ENCODE assay signal across 16 mouse cellular contexts in the genomic region with DNA sequence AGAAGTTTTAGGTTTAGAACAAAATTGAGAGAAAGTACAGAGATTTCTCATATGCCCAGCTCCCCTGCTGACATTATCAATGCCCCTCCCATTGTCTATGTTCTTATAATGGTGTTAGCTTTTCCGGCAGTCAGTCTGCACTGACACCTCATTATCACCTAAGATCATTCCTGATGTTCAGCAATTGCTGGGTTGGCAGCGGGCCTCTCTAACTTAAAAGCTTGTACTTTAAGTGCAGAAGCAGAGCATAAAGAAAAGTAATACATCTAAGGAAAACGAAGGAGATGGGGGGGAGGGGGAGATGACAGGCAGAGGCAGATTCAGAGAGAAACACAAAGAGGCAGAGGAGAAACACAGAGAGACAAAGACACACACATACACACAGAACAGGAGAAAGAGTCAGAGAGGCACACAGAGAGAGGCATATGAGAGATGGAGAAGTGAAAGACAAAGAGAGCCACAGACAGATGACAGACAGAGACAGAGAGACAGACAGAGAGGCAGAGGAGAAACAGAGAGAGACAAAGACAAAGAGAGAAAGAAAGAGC. TPM values are rescaled to one million over a fixed set of nuclear protein-coding genes. Genes with fewer than 3 reads are reported as not detected.
DNase-seq lines count a peak whose midpoint lies in the region; ATAC-seq lines count a peak whose summit lies in the region.
"Had no signal": no experiment of that assay in that cellular context is flagged by ENCODE, and none has a peak within 500 bp of the region (broad histone marks: within the 10 kb centered on the region; RNA-seq: fewer than 3 reads in every experiment).

No protein-coding gene starts in this region.

- no peaks in the 10 kb centered on the region for H3K27me3 ChIP-seq in hindbrain, embryonic 12.5 days
- H3K27me3 ChIP-seq in hindbrain, embryonic 13.5 days: no peaks in the 10 kb centered on the region
- H3K27me3 ChIP-seq in neural tube, embryonic 13.5 days: no peaks in the 10 kb centered on the region
- H3K27me3 ChIP-seq in neural tube, embryonic 15.5 days (replicated peaks): no peaks in the 10 kb centered on the region
- no peaks in the 10 kb centered on the region for H3K27me3 ChIP-seq in midbrain, embryonic 13.5 days
- H3K27me3 ChIP-seq: embryonic facial prominence, embryonic 13.5 days; heart, embryonic 12.5 days; limb, embryonic 15.5 days had no signal

- no peak overlapping the region for H3K4me3 ChIP-seq in hindbrain, embryonic 12.5 days
- H3K4me3 ChIP-seq in hindbrain, embryonic 13.5 days: no peak overlapping the region
- H3K4me3 ChIP-seq in neural tube, embryonic 13.5 days: no peak overlapping the region
- H3K4me3 ChIP-seq in neural tube, embryonic 15.5 days (replicated peaks): no peak overlapping the region
- no peak overlapping the region for H3K4me3 ChIP-seq in midbrain, embryonic 13.5 days (replicated peaks)
- H3K4me3 ChIP-seq: embryonic facial prominence, embryonic 13.5 days; heart, embryonic 12.5 days; limb, embryonic 15.5 days; megakaryocyte, embryonic 14.5 days had no signal

- H3K4me2 ChIP-seq in hindbrain, embryonic 12.5 days (replicated peaks): no peak overlapping the region
- H3K4me2 ChIP-seq in hindbrain, embryonic 13.5 days: no peak overlapping the region
- no peak overlapping the region for H3K4me2 ChIP-seq in neural tube, embryonic 13.5 days
- no peak overlapping the region for H3K4me2 ChIP-seq in neural tube, embryonic 15.5 days
- H3K4me2 ChIP-seq in midbrain, embryonic 13.5 days (replicated peaks): no peak overlapping the region
- H3K4me2 ChIP-seq: embryonic facial prominence, embryonic 13.5 days; heart, embryonic 12.5 days; limb, embryonic 15.5 days had no signal

- DNase-seq in spleen, adult 18-20 months: no peak
- DNase-seq in left cerebral cortex, postnatal 4 days: no peak
- DNase-seq: cerebellum, adult 8-10 months; kidney, adult 9 months; right cerebral cortex, postnatal 25 days; thymus, postnatal 14 days had no signal

- no peak for ATAC-seq in hindbrain, embryonic 12.5 days (ENCODE audit: low FRiP score)
- no peak for ATAC-seq in hindbrain, embryonic 13.5 days (ENCODE audit: low FRiP score)
- no peak for ATAC-seq in neural tube, embryonic 13.5 days (ENCODE audit: low read depth)
- no peak for ATAC-seq in neural tube, embryonic 15.5 days (ENCODE audit: low FRiP score)
- peak; percentile 56; the same call in 1 of the 2 replicates for ATAC-seq in midbrain, embryonic 13.5 days
- ATAC-seq: inflammation-experienced regulatory T-cells, adult 6 months had no signal

- intact Hi-C loops in left cerebral cortex, postnatal 4 days (cut with DNase I): no loop called here

- H3K4me1 ChIP-seq in hindbrain, embryonic 12.5 days: no peaks in the 10 kb centered on the region
- H3K4me1 ChIP-seq in hindbrain, embryonic 13.5 days (replicated peaks): no peaks in the 10 kb centered on the region; the same call in 1 of the 2 replicates
- H3K4me1 ChIP-seq in neural tube, embryonic 13.5 days (replicated peaks): peaks cover 4% of the 10 kb centered on the region; the same call in 1 of the 2 replicates
- H3K4me1 ChIP-seq in neural tube, embryonic 15.5 days: no peaks in the 10 kb centered on the region
- H3K4me1 ChIP-seq in midbrain, embryonic 13.5 days (replicated peaks): peaks cover 14% of the 10 kb centered on the region
- H3K4me1 ChIP-seq: embryonic facial prominence, embryonic 13.5 days; heart, embryonic 12.5 days; limb, embryonic 15.5 days had no signal

- H3K9me3 ChIP-seq in hindbrain, embryonic 12.5 days (replicated peaks): no peaks in the 10 kb centered on the region
- H3K9me3 ChIP-seq in hindbrain, embryonic 13.5 days: no peaks in the 10 kb centered on the region
- no peaks in the 10 kb centered on the region for H3K9me3 ChIP-seq in neural tube, embryonic 13.5 days
- H3K9me3 ChIP-seq in neural tube, embryonic 15.5 days (replicated peaks): no peaks in the 10 kb centered on the region
- H3K9me3 ChIP-seq in midbrain, embryonic 13.5 days: no peaks in the 10 kb centered on the region
- H3K9me3 ChIP-seq: embryonic facial prominence, embryonic 13.5 days; heart, embryonic 12.5 days; limb, embryonic 15.5 days; megakaryocyte, embryonic 14.5 days had no signal

- 0 out of 2 replicates have a peak overlapping the region, but pooled peaks have one; percentile 3 for H3K9ac ChIP-seq in hindbrain, embryonic 12.5 days
- H3K9ac ChIP-seq in hindbrain, embryonic 13.5 days: no peak overlapping the region
- no peak overlapping the region for H3K9ac ChIP-seq in neural tube, embryonic 13.5 days
- H3K9ac ChIP-seq in neural tube, embryonic 15.5 days (replicated peaks): no peak overlapping the region
- peak overlapping the region; percentile 42; the same call in 1 of the 2 replicates for H3K9ac ChIP-seq in midbrain, embryonic 13.5 days (replicated peaks)
- H3K9ac ChIP-seq: embryonic facial prominence, embryonic 13.5 days; heart, embryonic 12.5 days; limb, embryonic 15.5 days had no signal

- H3K36me3 ChIP-seq in hindbrain, embryonic 12.5 days: no peaks in the 10 kb centered on the region
- H3K36me3 ChIP-seq in hindbrain, embryonic 13.5 days: no peaks in the 10 kb centered on the region
- H3K36me3 ChIP-seq in neural tube, embryonic 13.5 days: no peaks in the 10 kb centered on the region
- H3K36me3 ChIP-seq in neural tube, embryonic 15.5 days: no peaks in the 10 kb centered on the region
- no peaks in the 10 kb centered on the region for H3K36me3 ChIP-seq in midbrain, embryonic 13.5 days
- H3K36me3 ChIP-seq: embryonic facial prominence, embryonic 13.5 days; heart, embryonic 12.5 days; limb, embryonic 15.5 days had no signal

- no peak overlapping the region for H3K27ac ChIP-seq in hindbrain, embryonic 12.5 days
- no peak overlapping the region for H3K27ac ChIP-seq in hindbrain, embryonic 13.5 days
- H3K27ac ChIP-seq in neural tube, embryonic 13.5 days (replicated peaks): peak overlapping the region; percentile 23; the same call in 1 of the 2 replicates
- no peak overlapping the region for H3K27ac ChIP-seq in neural tube, embryonic 15.5 days (replicated peaks)
- peak overlapping the region; percentile 52; the same call in 1 of the 2 replicates for H3K27ac ChIP-seq in midbrain, embryonic 13.5 days
- H3K27ac ChIP-seq: embryonic facial prominence, embryonic 13.5 days; limb, embryonic 15.5 days had no signal

- 41% methylated on average over 3 of the region's 3 CpGs for WGBS in hindbrain, embryonic 12.5 days
- 34% methylated on average over 3 of the region's 3 CpGs for WGBS in hindbrain, embryonic 13.5 days
- WGBS in neural tube, embryonic 13.5 days: 36% methylated on average over 3 of the region's 3 CpGs
- 34% methylated on average over 3 of the region's 3 CpGs for WGBS in neural tube, embryonic 15.5 days
- 24% methylated on average over 3 of the region's 3 CpGs for WGBS in midbrain, embryonic 13.5 days

RNA-seq across cellular contexts. Expression of gene Rgs2, which starts 21.1 kb away (rescaled TPM):
- polyA plus RNA-seq in hindbrain, embryonic 12.5 days (2016; fragmentation: Nextera tagmentation; extraction: Ambion mirVana): 108 and 118 TPM in 2 replicates
- polyA plus RNA-seq in hindbrain, embryonic 13.5 days (2015; fragmentation: Nextera tagmentation; extraction: Ambion mirVana): 132 and 135 TPM in 2 replicates
- polyA plus RNA-seq in neural tube, embryonic 13.5 days (2015; fragmentation: Nextera tagmentation; extraction: Ambion mirVana): 102 and 114 TPM in 2 replicates
- polyA plus RNA-seq in neural tube, embryonic 15.5 days (2015; fragmentation: Nextera tagmentation; extraction: Ambion mirVana): 97.0 and 112 TPM in 2 replicates
- polyA plus RNA-seq in midbrain, embryonic 13.5 days (2015; fragmentation: Nextera tagmentation; extraction: Ambion mirVana): 170 and 177 TPM in 2 replicates
- total RNA-seq in left cerebral cortex, postnatal 4 days (2021): 10 to 100 TPM; 45.0 to 48.4 TPM

Comparison
In these comparisons a context has a peak if more than half of its experiments do, and no peak if none do; other contexts are left out.
1. H3K27ac ChIP-seq: peak in neural tube, embryonic 13.5 days (single experiment) and midbrain, embryonic 13.5 days (single experiment); none in hindbrain, embryonic 12.5 days (single experiment), hindbrain, embryonic 13.5 days (single experiment) and neural tube, embryonic 15.5 days (single experiment).
2. H3K9ac ChIP-seq: peak in hindbrain, embryonic 12.5 days (single experiment) and midbrain, embryonic 13.5 days (single experiment); none in hindbrain, embryonic 13.5 days (single experiment), neural tube, embryonic 13.5 days (single experiment) and neural tube, embryonic 15.5 days (single experiment).